Mouse (Mus musculus) heart, embryonic 15.5 days (tissue): Measurements from ENCODE around the gene Gm20479. TPM values are rescaled to one million over a fixed set of nuclear protein-coding genes. Genes with fewer than 3 reads are reported as not detected.

Experiments used
- ATAC-seq: fragments of 200-750 bp; cut with Nextera tagmentation; replicated peaks from 2 replicates; pipeline ENCODE4 v1.8.0; 2017; ENCODE audit warnings: low read depth, moderate TSS enrichment; ENCODE audit not compliant: insufficient number of reproducible peaks, insufficient read depth, low FRiP score
- H3K27ac ChIP-seq: fragments of 300-500 bp; sonication (generic); 2 replicates; pipeline ENCODE4 v1.5.1; 2015; ENCODE audit warnings: mild to moderate bottlenecking, inconsistent platforms
- H3K27me3 ChIP-seq: fragments of 300-500 bp; sonication (generic); 2 replicates; pipeline ENCODE4 v1.6.1; 2015; ENCODE audit warnings: inconsistent platforms
- H3K36me3 ChIP-seq: fragments of 300-500 bp; sonication (generic); 2 replicates; pipeline ENCODE4 v1.6.1; 2015; ENCODE audit warnings: mild to moderate bottlenecking, inconsistent platforms
- H3K4me1 ChIP-seq: fragments of 300-500 bp; sonication (generic); replicated peaks from 2 replicates; pipeline ENCODE4 v1.6.1; 2015; ENCODE audit warnings: inconsistent platforms
- H3K4me2 ChIP-seq: fragments of 300-500 bp; sonication (generic); 2 replicates; pipeline ENCODE4 v1.6.1; 2015; ENCODE audit warnings: inconsistent platforms, mild to moderate bottlenecking, moderate library complexity
- H3K4me3 ChIP-seq: fragments of 300-500 bp; sonication (generic); 2 replicates; pipeline ENCODE4 v1.5.1; 2015; ENCODE audit warnings: mild to moderate bottlenecking, inconsistent platforms
- H3K9ac ChIP-seq: fragments of 300-500 bp; sonication (generic); 2 replicates; pipeline ENCODE4 v1.6.1; 2015; ENCODE audit warnings: mild to moderate bottlenecking, inconsistent platforms
- H3K9me3 ChIP-seq: fragments of 300-500 bp; sonication (generic); replicated peaks from 2 replicates; pipeline ENCODE4 v1.6.1; 2016; ENCODE audit warnings: inconsistent platforms
- WGBS: fragments of 180-500 bp; shearing (Covaris S2); methylation state at CpG from one replicate; pipeline ENCODE4 v1.1.7; 2015; ENCODE audit warnings: mixed read lengths; 5-methylcytosine and 5-hydroxymethylcytosine counted together
- polyA plus RNA-seq: library from polyadenylated mRNA; unstranded; fragments of >200 nt; fragmentation: Nextera tagmentation; extraction: Ambion mirVana; gene quantifications from 2 replicates; pipeline ENCODE4 v1.2.1, GENCODE M21; 2015

Gm20479 gene
- polyA plus RNA-seq, 1 experiment from 2014 or later: not detected

DNA sequence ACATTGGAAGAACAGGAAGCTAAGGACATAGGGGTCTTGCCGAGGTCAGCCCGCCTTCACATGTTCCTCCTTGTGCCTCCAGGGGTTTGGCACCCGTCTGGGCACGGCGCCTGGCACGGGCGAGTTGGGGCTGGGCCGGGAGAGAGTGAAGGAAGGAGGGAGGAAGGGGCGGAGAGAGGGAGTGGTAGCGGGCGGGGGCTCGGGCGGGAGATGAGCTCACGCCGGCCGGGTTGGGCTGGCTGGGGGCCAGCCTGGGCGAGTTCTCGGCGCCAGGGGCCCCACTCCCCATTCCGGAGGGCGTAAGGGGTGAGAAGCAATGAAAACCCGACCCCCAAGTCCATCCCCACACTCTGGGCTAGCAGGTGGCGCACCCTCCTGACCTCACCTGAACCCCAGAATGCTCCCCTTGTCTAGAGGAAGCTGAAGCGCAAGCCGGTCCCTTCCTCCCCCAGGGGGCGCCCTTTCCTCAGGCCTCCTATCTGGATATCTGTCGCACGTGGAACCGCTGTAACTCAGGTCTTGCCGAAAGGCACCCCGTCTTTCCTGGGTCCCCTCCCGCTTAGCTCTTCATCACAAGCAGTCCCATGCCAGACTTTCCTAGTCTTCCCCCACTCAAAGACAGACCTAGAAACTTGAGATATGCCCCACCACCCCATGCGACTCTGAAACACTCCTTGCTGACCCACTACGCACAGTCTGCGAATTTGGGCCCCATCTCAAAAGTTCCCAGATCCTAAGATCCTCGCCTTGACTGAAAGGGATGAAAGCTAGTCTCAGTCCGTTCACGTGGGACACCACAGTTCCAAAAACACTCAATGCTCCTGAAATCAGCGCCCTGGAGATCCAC is 24.6 kb downstream of the Gm20479 start:
- WGBS: 2% methylated on average over 30 of the region's 39 CpGs
- H3K27me3 ChIP-seq: peaks cover 89% of the 10 kb centered on the region

DNA sequence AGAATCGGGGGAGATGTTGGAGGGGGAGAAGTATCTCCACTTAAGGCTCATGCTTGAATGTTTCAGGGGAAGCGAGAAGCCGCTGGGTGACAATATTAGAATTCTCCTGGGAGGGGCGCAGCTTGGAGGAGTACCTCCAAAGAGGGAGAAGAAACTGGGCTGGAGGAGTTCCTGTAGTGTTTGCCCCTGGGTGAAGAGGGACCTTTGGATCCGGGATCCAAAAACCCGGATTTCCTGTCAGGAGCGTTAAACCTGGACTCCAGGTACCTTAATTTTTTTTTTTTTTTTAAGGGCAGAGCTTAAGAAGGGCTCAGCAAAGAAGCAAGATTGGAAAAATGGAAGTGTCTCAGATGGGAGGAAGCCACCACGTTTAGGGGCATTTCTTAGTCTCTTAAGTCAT is 25.4 kb downstream of the Gm20479 start:
- Histone ChIP-seq H3K4me3 (peak overlapping the region; percentile 64), H3K9me3 (no peaks in the 10 kb centered on the region), H3K36me3 (no peaks in the 10 kb centered on the region), H3K9ac (peak overlapping the region; percentile 75; the same call in 1 of the 2 replicates), H3K4me2 (peak overlapping the region; percentile 91), H3K27me3 (peaks cover 89% of the 10 kb centered on the region), H3K4me1 (peaks cover 73% of the 10 kb centered on the region), H3K27ac (peak overlapping the region; percentile 89)
- WGBS: 3% methylated on average over 8 of the region's 8 CpGs
- no peak for ATAC-seq

More for the DNA sequence above, 24.6 kb downstream of the Gm20479 start:
- H3K9me3 ChIP-seq: no peaks in the 10 kb centered on the region
- H3K4me2 ChIP-seq: peak overlapping the region; percentile 91
- ATAC-seq: no peak
- H3K9ac ChIP-seq: peak overlapping the region; percentile 75
- H3K27ac ChIP-seq: peak overlapping the region; percentile 89
- H3K36me3 ChIP-seq: no peaks in the 10 kb centered on the region
- H3K4me3 ChIP-seq: peak overlapping the region; percentile 64
- peaks cover 80% of the 10 kb centered on the region for H3K4me1 ChIP-seq

DNA sequence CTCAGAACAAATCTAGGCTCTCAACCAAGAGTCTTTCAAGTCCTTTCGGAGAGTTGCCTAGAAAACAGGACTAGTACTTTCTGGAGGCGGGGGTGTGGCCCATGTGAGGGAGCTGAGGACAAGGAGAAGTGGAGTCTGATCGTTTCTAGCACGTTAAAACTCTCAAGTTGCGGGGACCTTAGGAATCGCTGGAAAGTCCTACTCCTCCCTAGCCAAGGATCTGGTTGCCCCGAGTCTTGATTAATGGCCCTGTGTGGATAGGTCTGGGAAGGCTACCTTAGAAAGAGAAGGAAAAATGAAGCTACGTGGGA is 25.7 kb downstream of the Gm20479 start:
- peak overlapping the region; percentile 43 for H3K9ac ChIP-seq
- 1% methylated on average over 8 of the region's 8 CpGs for WGBS

GRCm38 (mm10) chr7:27330709-27331540 is 26.3 kb downstream of the Gm20479 start:
- peaks cover 89% of the 10 kb centered on the region for H3K27me3 ChIP-seq
- peaks cover 71% of the 10 kb centered on the region for H3K4me1 ChIP-seq
- H3K36me3 ChIP-seq: no peaks in the 10 kb centered on the region
- no peaks in the 10 kb centered on the region for H3K9me3 ChIP-seq
- H3K4me2 ChIP-seq: peak overlapping the region; percentile 91
- peak overlapping the region; percentile 43 for H3K9ac ChIP-seq
- WGBS: 2% methylated on average over 39 of the region's 39 CpGs
- H3K4me3 ChIP-seq: peak overlapping the region; percentile 64
- peak; percentile 44 for ATAC-seq
- peak overlapping the region; percentile 89 for H3K27ac ChIP-seq

More for the DNA sequence above, 25.7 kb downstream of the Gm20479 start:
- H3K4me3 ChIP-seq: peak overlapping the region; percentile 64
- ATAC-seq: no peak
- no peaks in the 10 kb centered on the region for H3K9me3 ChIP-seq
- H3K36me3 ChIP-seq: no peaks in the 10 kb centered on the region
- H3K4me1 ChIP-seq: peaks cover 71% of the 10 kb centered on the region
- peak overlapping the region; percentile 89 for H3K27ac ChIP-seq
- peak overlapping the region; percentile 91 for H3K4me2 ChIP-seq
- peaks cover 89% of the 10 kb centered on the region for H3K27me3 ChIP-seq

DNA sequence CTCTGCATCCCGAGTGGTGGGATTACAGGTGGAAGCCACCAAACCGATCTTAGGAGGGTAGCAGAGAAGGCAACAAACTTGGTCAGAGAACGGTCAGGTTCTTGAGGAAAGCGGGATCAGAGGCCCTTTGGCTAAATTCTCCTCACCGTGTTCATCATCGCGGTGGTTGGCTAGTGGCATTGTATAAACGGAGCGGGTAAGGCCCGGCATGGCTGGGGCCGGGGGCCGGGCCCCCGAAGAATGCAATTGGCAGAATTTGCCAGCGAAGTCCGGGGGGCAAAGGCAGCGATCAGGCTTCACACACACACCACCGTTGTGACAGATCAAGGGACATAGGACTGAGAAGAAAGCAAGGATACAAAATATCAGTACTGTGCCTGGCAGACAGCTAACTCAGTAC is 27.2 kb downstream of the Gm20479 start:
- H3K36me3 ChIP-seq: no peaks in the 10 kb centered on the region
- H3K4me2 ChIP-seq: peak overlapping the region; percentile 91
- ATAC-seq: no peak
- peak overlapping the region; percentile 64; the same call in 1 of the 2 replicates for H3K4me3 ChIP-seq
- H3K9me3 ChIP-seq: no peaks in the 10 kb centered on the region
- H3K27me3 ChIP-seq: peaks cover 90% of the 10 kb centered on the region
- 24% methylated on average over 17 of the region's 17 CpGs for WGBS
- H3K4me1 ChIP-seq: peaks cover 72% of the 10 kb centered on the region
- H3K9ac ChIP-seq: no peak overlapping the region
- H3K27ac ChIP-seq: no peak overlapping the region

DNA sequence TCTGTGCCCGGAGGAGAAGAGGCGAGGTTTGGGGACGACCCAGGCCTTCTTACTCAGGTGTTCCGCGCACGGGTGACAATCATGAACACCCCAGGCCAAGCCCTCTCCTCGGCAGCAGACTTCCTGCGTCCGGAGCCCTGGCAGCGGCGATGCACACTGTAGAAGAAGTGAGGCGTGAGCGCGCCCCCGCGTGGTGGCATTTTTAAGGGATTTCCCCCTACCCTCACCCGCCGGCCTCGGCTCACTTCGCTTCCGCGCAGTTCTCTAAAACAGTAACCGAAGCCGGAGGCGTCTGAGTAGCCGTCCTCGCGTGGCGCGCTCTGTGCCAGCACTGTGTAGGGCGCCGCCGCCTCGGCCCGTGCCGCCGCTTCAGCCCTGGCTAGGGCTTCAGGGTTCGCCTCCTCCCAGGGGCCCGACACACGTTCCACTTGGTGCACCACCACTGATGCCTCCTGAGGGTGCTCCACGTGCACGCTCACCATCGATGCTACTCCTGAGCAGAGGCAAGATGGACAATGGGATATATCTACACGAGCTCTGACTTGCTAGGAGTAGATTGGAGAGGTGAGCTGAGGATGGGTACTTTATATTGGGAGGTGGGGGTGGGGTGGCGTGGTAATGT is 27.8 kb downstream of the Gm20479 start:
- H3K9ac ChIP-seq: peak overlapping the region; percentile 22; the same call in 1 of the 2 replicates
- 6% methylated on average over 45 of the region's 45 CpGs for WGBS
- no peaks in the 10 kb centered on the region for H3K9me3 ChIP-seq
- peak overlapping the region; percentile 57 for H3K4me2 ChIP-seq
- peaks cover 90% of the 10 kb centered on the region for H3K27me3 ChIP-seq
- H3K27ac ChIP-seq: no peak overlapping the region
- peak overlapping the region; percentile 26 for H3K4me3 ChIP-seq
- peaks cover 67% of the 10 kb centered on the region for H3K4me1 ChIP-seq
- ATAC-seq: no peak; the same call in 1 of the 2 replicates
- H3K36me3 ChIP-seq: no peaks in the 10 kb centered on the region

DNA sequence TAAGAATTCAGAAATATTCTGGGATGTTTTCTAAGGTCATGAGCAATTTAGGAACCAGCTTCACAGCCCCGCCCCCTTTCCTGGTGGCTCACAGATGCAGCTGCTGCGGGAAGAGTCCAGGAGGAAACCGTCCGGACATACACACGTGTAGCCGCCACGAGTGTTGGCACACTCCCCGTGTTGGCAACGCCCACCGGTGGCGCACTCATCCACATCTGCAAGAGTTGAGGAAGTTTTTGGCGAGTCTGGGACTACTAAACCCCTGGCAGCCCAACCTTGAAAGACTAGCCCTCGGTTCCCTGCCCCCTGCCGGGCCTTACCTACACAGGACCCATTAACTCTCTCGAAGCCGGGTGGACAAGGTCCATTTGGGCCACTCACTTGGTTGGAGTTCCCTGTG is 28.6 kb downstream of the Gm20479 start:
- no peak overlapping the region for H3K9ac ChIP-seq

DNA sequence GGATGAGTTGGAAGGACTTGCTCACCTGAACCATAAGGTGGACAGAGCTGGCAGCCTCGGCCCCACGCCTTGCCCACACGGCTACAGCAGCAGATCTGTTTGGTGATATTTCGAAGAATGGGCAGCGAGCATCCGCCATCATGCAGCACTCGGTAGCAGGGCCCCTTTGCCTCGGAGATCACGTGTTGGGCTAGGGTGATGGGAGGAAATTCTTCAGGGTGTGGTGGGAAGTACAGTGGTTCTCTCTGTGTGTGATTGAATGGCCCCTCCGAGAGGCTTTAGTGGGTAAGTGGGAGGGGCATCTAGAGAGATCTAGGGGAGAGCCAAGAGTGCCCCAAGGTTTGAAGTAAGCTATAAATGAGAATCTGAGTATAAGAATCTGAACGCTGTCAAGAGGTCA is 29.1 kb downstream of the Gm20479 start:
- Histone ChIP-seq H3K36me3 (no peaks in the 10 kb centered on the region), H3K4me3 (no peak overlapping the region), H3K4me1 (peaks cover 54% of the 10 kb centered on the region), H3K27me3 (peaks cover 90% of the 10 kb centered on the region), H3K9ac (no peak overlapping the region), H3K4me2 (no peak overlapping the region), H3K9me3 (no peaks in the 10 kb centered on the region), H3K27ac (no peak overlapping the region)
- no peak for ATAC-seq
- whole genome bisulfite sequencing: 81% methylated on average over 11 of the region's 11 CpGs

More for the DNA sequence above, 28.6 kb downstream of the Gm20479 start:
- Histone ChIP-seq H3K4me1 (peaks cover 59% of the 10 kb centered on the region), H3K36me3 (no peaks in the 10 kb centered on the region), H3K27me3 (peaks cover 90% of the 10 kb centered on the region), H3K9me3 (no peaks in the 10 kb centered on the region), H3K4me3 (no peak overlapping the region), H3K27ac (no peak overlapping the region), H3K4me2 (peak overlapping the region; percentile 57; the same call in 1 of the 2 replicates)
- WGBS: 45% methylated on average over 16 of the region's 16 CpGs
- no peak for ATAC-seq

DNA sequence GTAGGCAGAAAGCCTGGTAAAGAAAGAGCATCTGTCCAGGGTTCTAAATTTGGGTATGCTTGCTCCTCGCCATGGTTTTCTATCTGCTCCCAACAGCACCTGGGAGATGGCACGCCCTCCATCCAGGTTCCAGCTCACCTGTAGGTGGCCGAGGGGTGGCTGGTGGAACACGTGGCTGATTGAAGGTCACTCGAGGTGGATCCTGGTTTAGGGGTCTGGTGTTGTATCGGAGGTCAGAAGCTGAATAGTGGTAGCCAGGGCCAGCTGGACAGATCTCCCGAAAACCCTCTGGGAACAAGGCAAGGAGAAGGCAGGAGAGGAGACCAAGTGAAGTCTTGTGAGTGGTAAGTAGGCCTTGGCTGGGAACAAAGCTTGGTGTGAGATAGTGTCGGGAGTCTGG is 29.7 kb downstream of the Gm20479 start:
- H3K36me3 ChIP-seq: no peaks in the 10 kb centered on the region
- H3K4me3 ChIP-seq: no peak overlapping the region
- H3K27me3 ChIP-seq: peaks cover 90% of the 10 kb centered on the region
- H3K4me2 ChIP-seq: no peak overlapping the region
- WGBS: 85% methylated on average over 8 of the region's 8 CpGs
- no peak overlapping the region for H3K27ac ChIP-seq
- no peaks in the 10 kb centered on the region for H3K9me3 ChIP-seq
- no peak for ATAC-seq
- H3K9ac ChIP-seq: no peak overlapping the region
- H3K4me1 ChIP-seq: peaks cover 48% of the 10 kb centered on the region

GRCm38 (mm10) chr7:27326101-27326880 is 30.9 kb downstream of the Gm20479 start:
- Histone ChIP-seq H3K36me3 (no peaks in the 10 kb centered on the region), H3K4me2 (peak overlapping the region; percentile 56), H3K4me1 (peaks cover 36% of the 10 kb centered on the region), H3K9ac (no peak overlapping the region), H3K4me3 (peak overlapping the region; percentile 25), H3K27me3 (peaks cover 93% of the 10 kb centered on the region), H3K9me3 (no peaks in the 10 kb centered on the region), H3K27ac (no peak overlapping the region)
- ATAC-seq: no peak
- 42% methylated on average over 34 of the region's 34 CpGs for WGBS
